Mouse (Mus musculus): ENCODE data around the gene Irs3. TPM values are rescaled to one million over a fixed set of nuclear protein-coding genes. Genes with fewer than 3 reads are reported as not detected.
"Not testable (repeated sequence)": the region's sequence is repeated elsewhere in the genome, so short reads cannot be mapped to it uniquely, and the experiment has no call there.

Gene Irs3
- polyA plus RNA-seq, 1 experiment from 2014 or later, result 0.80 TPM

DNA sequence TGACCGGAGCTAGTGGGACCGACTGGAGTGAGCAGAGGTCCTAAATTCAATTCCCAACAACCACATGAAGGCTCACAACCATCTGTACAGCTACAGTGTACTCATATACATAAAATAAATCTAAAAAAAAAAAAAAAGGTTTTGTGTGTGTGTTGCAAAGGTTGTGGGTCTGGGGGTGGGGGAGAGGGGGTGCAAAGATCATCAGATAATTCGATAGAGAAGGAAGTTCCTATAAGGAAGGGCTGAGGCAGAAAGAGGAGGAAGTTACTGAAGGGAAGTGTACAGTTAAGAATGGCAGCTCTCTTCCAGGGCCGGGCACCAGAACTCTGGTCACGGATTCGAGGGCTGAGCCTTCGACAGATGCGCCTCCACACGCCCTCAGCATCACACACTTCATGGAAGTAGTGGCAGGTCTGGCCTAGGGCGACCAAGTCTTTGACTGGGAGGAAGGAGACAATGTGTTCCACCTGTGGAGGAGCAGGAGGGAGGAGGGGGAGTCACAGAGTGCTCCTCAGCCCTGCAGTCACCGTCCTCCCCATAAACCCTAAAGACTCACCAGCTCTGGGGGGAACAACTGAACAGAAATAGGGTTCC lies 21.5 kb downstream of the Irs3 start:
- H3K27me3 ChIP-seq (replicated peaks; ENCODE audit: insufficient read depth, low read length), result no peaks in the 10 kb centered on the region
- no peak for DNase-seq (ENCODE audit: low spot score)
- ATAC-seq, result no peak
- H3K4me3 ChIP-seq (ENCODE audit: low read depth, low read length), result no peak overlapping the region
- 66% methylated on average over 11 of the region's 11 CpGs for WGBS
- TF ChIP-seq CTCF (IDR thresholded peaks at IDR 0.05) (no peak), EP300 (IDR thresholded peaks at IDR 0.05) (no peak)
- H3K9me3 ChIP-seq (ENCODE audit: low read length), result no peaks in the 10 kb centered on the region
- no peaks in the 10 kb centered on the region for H3K36me3 ChIP-seq (ENCODE audit: insufficient read depth, low read length)
- H3K27ac ChIP-seq (ENCODE audit: low read length), result no peak overlapping the region
- no peak overlapping the region for H3K9ac ChIP-seq (replicated peaks; ENCODE audit: low read depth)
- no peak overlapping the region for H3K4me2 ChIP-seq (replicated peaks; ENCODE audit: low read depth, low read length)
- peaks cover 4% of the 10 kb centered on the region; the same call in 1 of the 2 replicates for H3K4me1 ChIP-seq (ENCODE audit: insufficient read depth, low read depth, low read length)

DNA sequence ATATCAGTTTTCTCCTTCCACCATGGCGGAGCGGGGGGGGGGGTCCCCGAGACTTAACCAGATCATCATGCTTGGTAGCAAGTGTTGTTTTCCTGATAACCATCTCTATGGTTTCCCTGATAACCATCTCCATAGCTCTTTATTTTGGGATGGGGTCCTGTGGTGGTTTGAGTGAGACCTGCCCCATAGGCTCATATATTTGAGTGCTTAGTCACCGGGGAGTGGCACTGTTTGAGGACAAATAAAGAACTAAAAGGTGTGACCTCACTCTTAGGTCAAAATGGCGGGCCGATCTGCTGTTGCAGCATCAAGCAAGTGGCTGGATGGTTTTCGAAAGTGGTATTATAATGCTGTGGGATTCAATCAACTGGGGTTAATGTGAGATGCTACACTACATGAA lies 30.2 kb downstream of the Irs3 start:
- WGBS, result 73% methylated on average over 7 of the region's 7 CpGs
- H3K36me3 ChIP-seq (ENCODE audit: insufficient read depth, low read length), result no peaks in the 10 kb centered on the region
- ATAC-seq (no peak), DNase-seq (ENCODE audit: low spot score) (peak; percentile 27)
- no peak for TF ChIP-seq EP300 (IDR thresholded peaks at IDR 0.05)
- TF ChIP-seq CTCF (IDR thresholded peaks at IDR 0.05), result no peak
- H3K4me1 ChIP-seq (ENCODE audit: insufficient read depth, low read depth, low read length), result peaks cover 14% of the 10 kb centered on the region; the same call in 1 of the 2 replicates
- H3K27ac ChIP-seq (ENCODE audit: low read length), result no peak overlapping the region
- no peak overlapping the region for H3K4me2 ChIP-seq (replicated peaks; ENCODE audit: low read depth, low read length)
- no peak overlapping the region for H3K9ac ChIP-seq (replicated peaks; ENCODE audit: low read depth)
- H3K9me3 ChIP-seq (ENCODE audit: low read length), result no peaks in the 10 kb centered on the region
- H3K4me3 ChIP-seq (ENCODE audit: low read depth, low read length), result no peak overlapping the region
- no peaks in the 10 kb centered on the region for H3K27me3 ChIP-seq (replicated peaks; ENCODE audit: insufficient read depth, low read length)

DNA sequence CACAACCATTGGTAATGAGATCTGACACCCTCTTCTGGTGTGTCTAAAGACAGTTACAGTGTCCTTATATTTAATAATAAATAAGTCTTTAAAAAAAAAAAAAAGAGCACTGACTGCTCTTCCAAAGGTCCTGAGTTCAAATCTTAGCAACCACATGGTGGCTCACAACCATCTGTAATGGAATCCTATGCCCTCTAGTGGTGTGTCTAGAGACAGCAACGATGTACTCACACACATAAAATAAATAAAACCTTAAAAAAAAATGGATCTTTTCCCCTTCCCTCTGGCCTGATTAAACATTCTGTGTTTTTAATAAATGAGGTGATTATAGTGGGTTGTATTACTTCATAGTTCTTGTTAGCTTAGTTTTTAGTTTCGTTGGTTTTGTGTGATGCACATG lies 30.6 kb downstream of the Irs3 start:
- H3K9ac ChIP-seq (replicated peaks; ENCODE audit: low read depth); ATAC-seq; H3K4me2 ChIP-seq (replicated peaks; ENCODE audit: low read depth, low read length); H3K36me3 ChIP-seq (ENCODE audit: insufficient read depth, low read length); DNase-seq (ENCODE audit: low spot score); H3K27ac ChIP-seq (ENCODE audit: low read length); H3K9me3 ChIP-seq (ENCODE audit: low read length); H3K4me3 ChIP-seq (ENCODE audit: low read depth, low read length); H3K27me3 ChIP-seq (replicated peaks; ENCODE audit: insufficient read depth, low read length): not testable (repeated sequence)
- H3K4me1 ChIP-seq (ENCODE audit: insufficient read depth, low read depth, low read length), result peaks cover 18% of the 10 kb centered on the region; the same call in 1 of the 2 replicates
- WGBS, result 73% methylated on average over 2 of the region's 2 CpGs
- TF ChIP-seq CTCF (IDR thresholded peaks at IDR 0.05), result peak; percentile 10

DNA sequence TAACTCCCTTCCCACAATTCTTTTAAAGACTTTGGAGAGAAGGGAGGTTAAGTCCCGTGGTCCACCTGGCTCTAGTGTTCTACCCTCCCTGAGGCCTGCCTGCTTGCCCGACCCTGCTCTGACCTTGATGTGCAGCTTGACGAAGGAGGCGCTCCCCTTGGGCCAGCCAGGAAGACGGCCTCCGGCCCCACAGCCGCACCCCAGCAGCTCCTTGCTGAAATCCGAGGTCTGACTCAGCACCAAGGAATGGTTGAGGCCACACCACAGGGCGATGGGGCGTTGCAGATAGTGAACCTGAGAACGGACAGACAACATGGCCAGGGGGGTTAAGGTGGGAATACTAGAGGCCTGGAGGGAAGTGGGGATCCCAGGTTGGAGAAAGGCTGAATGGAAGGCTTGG lies 32.0 kb downstream of the Irs3 start, which contains the start of gene Pcolce:
Gene Pcolce (minus strand): TSS at position 235 of the 400 bp plus-strand sequence.
- Histone ChIP-seq H3K4me2 (replicated peaks; ENCODE audit: low read depth, low read length) (no peak within 1 kb of the TSS), H3K4me1 (ENCODE audit: insufficient read depth, low read depth, low read length) (peaks cover 24% of the 10 kb centered on the region; the same call in 1 of the 2 replicates), H3K9ac (replicated peaks; ENCODE audit: low read depth) (no peak within 1 kb of the TSS), H3K27me3 (replicated peaks; ENCODE audit: insufficient read depth, low read length) (no peaks in the 10 kb centered on the region), H3K9me3 (ENCODE audit: low read length) (no peaks in the 10 kb centered on the region), H3K4me3 (ENCODE audit: low read depth, low read length) (no peak within 1 kb of the TSS), H3K27ac (ENCODE audit: low read length) (0 out of 2 replicates have a peak within 1 kb of the TSS, but pooled peaks have one; percentile 43), H3K36me3 (ENCODE audit: insufficient read depth, low read length) (no peaks in the 10 kb centered on the region)
- WGBS, result 45% methylated on average over 11 of the region's 11 CpGs
- no peak for TF ChIP-seq EP300 (IDR thresholded peaks at IDR 0.05)
- no peak for TF ChIP-seq CTCF (IDR thresholded peaks at IDR 0.05)
- DNase-seq (ENCODE audit: low spot score), result peak; percentile 66
- ATAC-seq, result peak; percentile 50

DNA sequence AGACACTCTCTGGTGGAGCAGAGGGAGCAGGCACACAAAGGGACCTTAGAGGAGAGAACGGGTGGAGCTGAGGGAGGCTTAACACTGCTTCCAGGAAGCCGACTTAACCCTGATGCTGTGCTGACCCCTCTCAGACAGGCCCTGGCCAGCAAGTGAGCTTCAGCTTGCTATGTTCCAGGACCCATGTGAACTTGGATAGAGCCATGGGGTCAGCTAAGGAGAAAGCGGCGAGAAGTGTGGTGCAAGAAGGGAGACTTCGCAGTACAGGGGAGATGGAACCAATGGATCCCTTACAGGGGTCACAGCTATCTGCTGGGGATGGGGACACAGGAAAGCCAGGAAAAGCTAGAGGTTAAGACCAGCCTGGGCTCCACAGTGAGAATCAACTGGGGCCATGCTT lies 32.4 kb downstream of the Irs3 start:
- ATAC-seq, result no peak
- Histone ChIP-seq H3K4me3 (ENCODE audit: low read depth, low read length) (no peak overlapping the region), H3K4me1 (ENCODE audit: insufficient read depth, low read depth, low read length) (peaks cover 24% of the 10 kb centered on the region; the same call in 1 of the 2 replicates), H3K9me3 (ENCODE audit: low read length) (no peaks in the 10 kb centered on the region), H3K36me3 (ENCODE audit: insufficient read depth, low read length) (no peaks in the 10 kb centered on the region), H3K4me2 (replicated peaks; ENCODE audit: low read depth, low read length) (no peak overlapping the region), H3K27me3 (replicated peaks; ENCODE audit: insufficient read depth, low read length) (no peaks in the 10 kb centered on the region), H3K9ac (replicated peaks; ENCODE audit: low read depth) (no peak overlapping the region), H3K27ac (ENCODE audit: low read length) (no peak overlapping the region)
- 64% methylated on average over 5 of the region's 5 CpGs for WGBS
- no peak for DNase-seq (ENCODE audit: low spot score)
- TF ChIP-seq CTCF (IDR thresholded peaks at IDR 0.05) (no peak), EP300 (IDR thresholded peaks at IDR 0.05) (no peak)

DNA sequence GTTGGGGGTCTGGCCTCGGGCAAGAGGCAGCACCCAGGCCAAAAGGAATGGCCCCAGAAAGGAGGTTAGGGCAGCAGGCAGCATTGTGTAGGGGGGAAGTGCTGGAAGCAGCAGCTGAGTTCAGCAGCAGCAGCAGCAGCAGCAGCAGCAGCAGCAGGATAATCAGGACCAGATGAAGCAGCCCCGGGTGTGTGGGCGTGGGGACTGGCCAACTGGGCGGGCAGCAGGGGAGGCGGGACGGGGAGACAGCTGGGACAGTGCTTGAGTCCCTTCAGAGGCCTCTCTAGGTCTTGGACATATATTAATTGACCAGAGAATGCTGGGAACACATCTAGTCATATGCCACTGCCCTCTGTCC lies 34.3 kb downstream of the Irs3 start:
- Histone ChIP-seq H3K4me1 (ENCODE audit: insufficient read depth, low read depth, low read length) (peaks cover 24% of the 10 kb centered on the region; the same call in 1 of the 2 replicates), H3K9ac (replicated peaks; ENCODE audit: low read depth) (no peak overlapping the region), H3K9me3 (ENCODE audit: low read length) (no peaks in the 10 kb centered on the region), H3K27ac (ENCODE audit: low read length) (peak overlapping the region; percentile 84), H3K4me3 (ENCODE audit: low read depth, low read length) (peak overlapping the region; percentile 20; the same call in 1 of the 2 replicates), H3K27me3 (replicated peaks; ENCODE audit: insufficient read depth, low read length) (no peaks in the 10 kb centered on the region), H3K36me3 (ENCODE audit: insufficient read depth, low read length) (no peaks in the 10 kb centered on the region), H3K4me2 (replicated peaks; ENCODE audit: low read depth, low read length) (peak overlapping the region; percentile 42)
- ATAC-seq (peak; percentile 72), DNase-seq (ENCODE audit: low spot score) (peak; percentile 78)
- 12% methylated on average over 6 of the region's 6 CpGs for WGBS
- TF ChIP-seq EP300 (IDR thresholded peaks at IDR 0.05), result no peak
- TF ChIP-seq CTCF (IDR thresholded peaks at IDR 0.05), result 0 out of 2 replicates have a peak, but pooled peaks have one; percentile 0
